Mouse (Mus musculus): Measurements from ENCODE around the gene Znrf2.

DNA sequence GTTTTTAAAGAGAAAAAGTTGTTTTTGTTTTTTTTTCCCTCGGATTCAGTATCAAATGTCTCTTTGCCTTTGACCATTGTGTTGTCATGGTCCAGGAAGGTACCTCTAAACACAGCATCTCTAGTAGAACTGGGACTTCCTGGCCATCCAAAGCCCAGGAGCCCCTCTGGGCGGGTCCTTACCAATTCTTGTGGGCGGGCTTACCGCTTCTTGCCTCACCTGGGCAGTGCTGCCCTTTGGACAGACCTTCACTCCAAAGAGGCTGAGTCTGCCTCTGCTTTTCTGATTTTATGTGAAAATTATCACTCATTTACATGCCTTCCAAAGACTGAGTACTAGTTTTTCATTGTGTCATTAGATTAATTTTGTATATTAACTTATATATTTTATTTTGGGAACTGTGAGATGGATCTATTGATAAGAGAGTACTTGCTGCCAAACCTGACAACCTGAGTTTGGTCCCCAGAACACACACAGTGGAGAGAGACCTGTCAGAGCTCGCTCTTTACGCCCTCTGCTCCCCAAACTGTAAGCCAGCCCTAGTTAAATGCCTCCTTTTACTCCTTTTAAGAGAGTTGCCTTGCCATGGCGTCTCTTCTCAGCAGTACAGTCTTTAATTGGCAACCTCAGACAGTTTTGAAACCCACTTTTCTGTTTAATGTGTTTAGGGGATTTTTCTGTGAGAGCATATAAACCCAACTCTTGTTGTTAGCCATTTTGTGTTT lies 13.5 kb downstream of the Znrf2 start:
- no peak for TF ChIP-seq CTCF (IDR thresholded peaks at IDR 0.05; ENCODE audit: control insufficient read depth, insufficient read depth, insufficient read length)
- TF ChIP-seq MYOG (IDR thresholded peaks at IDR 0.05; ENCODE audit: control insufficient read depth, extremely low read depth, insufficient read length) = no peak
- TF ChIP-seq USF1 (IDR thresholded peaks at IDR 0.05; ENCODE audit: low read depth) = no peak
- TF ChIP-seq CEBPB (IDR thresholded peaks at IDR 0.05; ENCODE audit: low read depth) = no peak
- TF ChIP-seq MYOD1 (IDR thresholded peaks at IDR 0.05; ENCODE audit: control insufficient read depth, insufficient read length, low read depth) = no peak
